Mouse (Mus musculus) lung, postnatal 0 days (tissue): ENCODE data around the gene Ciz1. TPM values are rescaled to one million over a fixed set of nuclear protein-coding genes. Genes with fewer than 3 reads are reported as not detected.
A peak's percentile ranks its signal among the peaks of the same experiment; 100 is the strongest.

Experiments used
- ATAC-seq: fragments of 200-750 bp; cut with Nextera tagmentation; 2 replicates; pipeline ENCODE4 v1.8.0; 2017; ENCODE audit warnings: moderate library complexity
- DNase-seq: peaks from one replicate; pipeline ENCODE4 v3.0.0-alpha.2; 2016; ENCODE audit warnings: low spot score
- H3K27ac ChIP-seq: fragments of 300-500 bp; sonication (generic); 2 replicates; pipeline ENCODE4 v1.5.1; 2014; ENCODE audit warnings: antibody characterized with exemption, mild to moderate bottlenecking, low read length, mixed read lengths
- H3K27me3 ChIP-seq: fragments of 300-500 bp; sonication (generic); replicated peaks from 2 replicates; pipeline ENCODE4 v1.6.1; 2014; ENCODE audit warnings: low read length, mixed read lengths; ENCODE audit not compliant: insufficient read depth
- H3K36me3 ChIP-seq: fragments of 300-500 bp; sonication (generic); 2 replicates; pipeline ENCODE4 v1.6.1; 2014; ENCODE audit warnings: low read length, mixed read lengths; ENCODE audit not compliant: insufficient read depth
- H3K4me1 ChIP-seq: fragments of 300-500 bp; sonication (generic); 2 replicates; pipeline ENCODE4 v1.6.1; 2014; ENCODE audit warnings: antibody characterized with exemption, low read depth, low read length, mixed read lengths; ENCODE audit not compliant: insufficient read depth
- H3K4me2 ChIP-seq: fragments of 300-500 bp; sonication (generic); replicated peaks from 2 replicates; pipeline ENCODE4 v1.6.1; 2014; ENCODE audit warnings: low read depth, mild to moderate bottlenecking, low read length, moderate library complexity, mixed read lengths
- H3K4me3 ChIP-seq: fragments of 300-500 bp; sonication (generic); 2 replicates; pipeline ENCODE4 v1.5.1; 2014; ENCODE audit warnings: low read depth, low read length
- H3K9ac ChIP-seq: fragments of 300-500 bp; sonication (generic); replicated peaks from 2 replicates; pipeline ENCODE4 v1.6.1; 2014; ENCODE audit warnings: low read depth, mild to moderate bottlenecking
- H3K9me3 ChIP-seq: fragments of 300-500 bp; sonication (generic); 2 replicates; pipeline ENCODE4 v1.6.1; 2016; ENCODE audit warnings: low read length, mixed read lengths
- CTCF ChIP-seq: IDR thresholded peaks from 2 replicates; pipeline ENCODE4 v1.5.1; 2016; ENCODE audit warnings: antibody characterized with exemption, mild to moderate bottlenecking
- EP300 ChIP-seq: IDR thresholded peaks from 2 replicates; pipeline ENCODE4 v1.6.1; 2016; ENCODE audit warnings: antibody characterized with exemption, mild to moderate bottlenecking, control low read depth
- WGBS: fragments of 180-500 bp; shearing (Covaris S2); extraction: QIAGEN DNeasy Blood & Tissue Kit; methylation state at CpG from one replicate; pipeline ENCODE4 v1.1.7; 2014; 5-methylcytosine and 5-hydroxymethylcytosine counted together
- microRNA-seq: library from miRNA; unstranded; fragments of <30 nt; microRNA quantifications from one replicate; pipeline ENCODE4, GENCODE M21; 2016
- polyA plus RNA-seq: library from polyadenylated mRNA; unstranded; fragments of >200 nt; fragmentation: Nextera tagmentation; extraction: Ambion mirVana; gene quantifications from 2 replicates; pipeline ENCODE4 v1.2.1, GENCODE M21; 2015

The Ciz1 gene
- polyA plus RNA-seq, 1 experiment from 2014 or later, result 20.1 TPM

DNA sequence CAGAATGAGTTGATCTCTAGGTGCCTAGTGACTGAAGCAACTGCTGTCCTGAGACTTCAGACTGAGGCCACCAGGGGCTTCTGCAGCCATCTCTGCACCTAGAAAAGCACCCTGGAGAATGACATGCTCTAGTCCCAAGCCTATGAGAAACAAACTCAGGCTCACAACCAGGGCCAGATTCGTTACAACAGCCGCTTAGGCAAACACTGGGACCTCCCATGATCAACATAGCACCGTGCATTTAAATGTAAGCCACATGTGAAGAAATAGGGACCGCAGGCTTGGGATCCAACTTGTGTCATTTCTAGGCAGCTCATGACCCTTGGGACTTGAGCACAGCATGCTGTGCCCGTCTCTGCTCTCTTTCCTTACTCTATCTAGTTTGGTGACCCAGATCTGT lies 75.6 kb downstream of the Ciz1 start:
- Histone ChIP-seq H3K4me3 (no peak overlapping the region), H3K9me3 (no peaks in the 10 kb centered on the region), H3K4me2 (no peak overlapping the region), H3K27ac (peak overlapping the region; percentile 76), H3K27me3 (no peaks in the 10 kb centered on the region), H3K4me1 (peaks cover 44% of the 10 kb centered on the region; the same call in 1 of the 2 replicates), H3K36me3 (no peaks in the 10 kb centered on the region), H3K9ac (no peak overlapping the region)
- WGBS, result 64% methylated on average over 5 of the region's 5 CpGs
- no peak for ATAC-seq
- no peak for DNase-seq
- TF ChIP-seq EP300 (no peak), CTCF (peak; percentile 14; the same call in 1 of the 2 replicates)

DNA sequence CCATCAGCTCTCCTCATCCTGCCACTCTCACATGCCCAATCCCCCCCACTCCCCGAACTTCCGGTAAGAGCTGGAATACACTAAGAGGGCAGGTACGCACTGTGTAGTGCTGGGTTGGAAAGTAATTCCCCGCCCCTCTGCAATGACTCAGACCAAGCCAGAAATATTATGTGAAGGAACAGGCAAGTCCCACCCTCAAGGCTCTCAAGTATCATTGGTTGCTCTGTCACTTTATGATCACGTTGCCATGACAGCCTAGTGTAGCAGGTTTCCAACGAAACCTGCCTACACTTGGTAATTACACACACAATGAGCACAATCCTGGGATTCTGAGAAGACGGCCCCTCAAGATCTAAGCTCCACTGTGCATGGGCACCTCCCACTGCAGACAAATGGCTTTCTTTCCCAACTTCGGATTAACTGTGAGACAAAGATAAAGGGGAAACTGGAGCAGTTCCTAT lies 76.2 kb downstream of the Ciz1 start:
- peaks cover 39% of the 10 kb centered on the region; the same call in 1 of the 2 replicates for H3K4me1 ChIP-seq
- H3K4me3 ChIP-seq, result no peak overlapping the region
- no peaks in the 10 kb centered on the region for H3K36me3 ChIP-seq
- H3K27ac ChIP-seq, result peak overlapping the region; percentile 76
- TF ChIP-seq EP300 (peak; percentile 59; the same call in 1 of the 2 replicates), CTCF (no peak)
- ATAC-seq, result peak; percentile 69
- peak overlapping the region; percentile 22 for H3K4me2 ChIP-seq
- WGBS, result 32% methylated on average over 8 of the region's 8 CpGs
- no peak overlapping the region for H3K9ac ChIP-seq
- no peaks in the 10 kb centered on the region for H3K9me3 ChIP-seq
- DNase-seq, result peak; percentile 95
- H3K27me3 ChIP-seq, result no peaks in the 10 kb centered on the region

DNA sequence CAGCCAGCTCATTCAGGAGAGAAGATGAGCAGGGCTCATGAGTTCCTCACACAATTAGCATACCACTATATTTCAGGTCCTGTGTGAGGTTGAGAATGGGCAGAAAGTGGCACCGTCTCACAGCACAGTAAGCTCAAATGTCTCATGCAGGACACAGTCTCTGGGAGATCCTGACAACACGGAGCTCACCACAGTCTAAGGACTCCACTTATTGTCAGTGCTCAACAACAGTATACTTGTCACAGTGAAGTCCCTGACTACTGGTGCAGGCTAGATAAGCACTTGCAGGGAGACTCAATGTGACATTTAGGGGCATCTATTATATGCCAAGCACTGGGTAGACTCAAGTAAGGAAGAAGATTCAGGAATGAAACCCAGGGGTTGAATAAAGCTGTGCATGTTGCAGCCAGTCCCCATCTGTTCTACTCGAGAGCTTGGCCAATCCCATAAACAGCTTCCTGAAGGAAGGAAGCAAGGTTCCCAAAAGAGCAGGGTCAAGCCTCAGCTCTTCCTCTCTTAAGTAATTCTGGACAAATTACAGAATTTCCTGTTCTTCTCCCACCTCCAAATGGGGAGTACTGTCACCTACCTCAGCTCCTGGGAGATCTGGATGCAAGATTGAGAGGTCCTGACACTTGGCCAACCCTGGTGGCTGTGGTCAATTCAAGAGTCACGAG lies 77.2 kb downstream of the Ciz1 start:
- Histone ChIP-seq H3K27ac (no peak overlapping the region), H3K4me2 (no peak overlapping the region), H3K9ac (no peak overlapping the region), H3K4me3 (no peak overlapping the region), H3K27me3 (no peaks in the 10 kb centered on the region), H3K4me1 (peaks cover 37% of the 10 kb centered on the region; the same call in 1 of the 2 replicates), H3K36me3 (no peaks in the 10 kb centered on the region), H3K9me3 (no peaks in the 10 kb centered on the region)
- TF ChIP-seq CTCF, result no peak
- no peak for TF ChIP-seq EP300
- ATAC-seq (no peak), DNase-seq (no peak)
- 60% methylated on average over 4 of the region's 4 CpGs for WGBS

Small RNA genes lying within 50 kb of the gene (microRNA-seq; reads per million reads assigned to microRNA genes)
- gene Gm23363, result not detected
- gene Mir199b, result 310 reads per million, percentile 62 among the genes with 10 or more reads in this experiment

Other genes starting within 250 kb of the Ciz1 start
- gene Prrc2b, start 201.2 kb upstream of the Ciz1 start, polyA plus RNA-seq, result 21.2 and 24.6 TPM in 2 replicates
- 9.2 TPM in 2 replicates for gene Pomt1, start 115.7 kb upstream of the Ciz1 start, polyA plus RNA-seq
- gene Uck1, start 92.2 kb upstream of the Ciz1 start, polyA plus RNA-seq, result 50.9 and 57.7 TPM in 2 replicates
- 20.0 and 21.9 TPM in 2 replicates for gene Golga2, start 64.9 kb upstream of the Ciz1 start, polyA plus RNA-seq
- 290 and 299 TPM in 2 replicates for gene Swi5, start 64.3 kb upstream of the Ciz1 start, polyA plus RNA-seq
- 5.0 and 5.1 TPM in 2 replicates for gene Dnm1, start 1.0 kb downstream of the Ciz1 start, polyA plus RNA-seq
- gene 1110008P14Rik, start 29.6 kb downstream of the Ciz1 start, polyA plus RNA-seq, result 73.4 and 78.1 TPM in 2 replicates
- 223 and 355 TPM in 2 replicates for gene Lcn2, start 35.9 kb downstream of the Ciz1 start, polyA plus RNA-seq
- 21.8 and 22.9 TPM in 2 replicates for gene Ptges2, start 43.6 kb downstream of the Ciz1 start, polyA plus RNA-seq
- gene Naif1, start 98.1 kb downstream of the Ciz1 start, polyA plus RNA-seq, result 4.1 and 4.6 TPM in 2 replicates
- gene Slc25a25, start 99.1 kb downstream of the Ciz1 start, polyA plus RNA-seq, result 16.7 and 21.5 TPM in 2 replicates
- gene Fam102a, start 183.0 kb downstream of the Ciz1 start, polyA plus RNA-seq, result 8.0 and 8.4 TPM in 2 replicates
- 103 and 112 TPM in 2 replicates for gene Dpm2, start 218.5 kb downstream of the Ciz1 start, polyA plus RNA-seq
- not detected in 2 replicates for gene Pip5kl1, start 222.5 kb downstream of the Ciz1 start, polyA plus RNA-seq
- gene 9430097D07Rik, start 223.4 kb downstream of the Ciz1 start, polyA plus RNA-seq, result not detected in 2 replicates
- gene St6galnac4, start 234.8 kb downstream of the Ciz1 start, polyA plus RNA-seq, result 32.0 and 38.9 TPM in 2 replicates
- gene St6galnac6, start 247.4 kb downstream of the Ciz1 start, polyA plus RNA-seq, result 13.4 and 14.4 TPM in 2 replicates